Mouse (Mus musculus): ENCODE measurements around the gene Traip.
"Not testable (repeated sequence)": the region's sequence is repeated elsewhere in the genome, so short reads cannot be mapped to it uniquely, and the experiment has no call there.

The Traip gene

DNA sequence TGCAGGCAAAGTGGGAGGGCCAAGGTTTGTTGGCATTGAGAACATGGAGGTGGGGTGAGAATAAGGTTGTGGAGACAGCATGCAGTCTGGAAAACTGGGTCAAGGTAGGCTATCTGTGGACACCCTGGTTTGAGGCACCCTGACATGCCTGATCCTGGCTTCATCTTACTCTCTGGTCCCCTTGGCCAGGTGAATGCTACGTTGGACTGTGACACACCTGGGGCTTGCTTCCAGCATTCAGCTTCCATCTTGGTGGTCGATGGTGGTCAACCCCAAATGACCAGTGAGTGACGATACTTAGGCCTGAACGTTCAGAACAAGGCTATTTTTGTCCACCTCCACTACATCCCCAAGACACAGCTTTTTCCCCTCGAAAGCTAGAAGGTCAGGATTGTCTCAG, 46.1 kb downstream of the Traip start, which contains the start of gene Gm20662:
TSS of gene Gm20662 (plus strand) at position 301 of the 400 bp plus-strand sequence.
- no peak for DNase-seq (ENCODE audit: low read depth in 2 of 2, low spot score in 2 of 2)

DNA sequence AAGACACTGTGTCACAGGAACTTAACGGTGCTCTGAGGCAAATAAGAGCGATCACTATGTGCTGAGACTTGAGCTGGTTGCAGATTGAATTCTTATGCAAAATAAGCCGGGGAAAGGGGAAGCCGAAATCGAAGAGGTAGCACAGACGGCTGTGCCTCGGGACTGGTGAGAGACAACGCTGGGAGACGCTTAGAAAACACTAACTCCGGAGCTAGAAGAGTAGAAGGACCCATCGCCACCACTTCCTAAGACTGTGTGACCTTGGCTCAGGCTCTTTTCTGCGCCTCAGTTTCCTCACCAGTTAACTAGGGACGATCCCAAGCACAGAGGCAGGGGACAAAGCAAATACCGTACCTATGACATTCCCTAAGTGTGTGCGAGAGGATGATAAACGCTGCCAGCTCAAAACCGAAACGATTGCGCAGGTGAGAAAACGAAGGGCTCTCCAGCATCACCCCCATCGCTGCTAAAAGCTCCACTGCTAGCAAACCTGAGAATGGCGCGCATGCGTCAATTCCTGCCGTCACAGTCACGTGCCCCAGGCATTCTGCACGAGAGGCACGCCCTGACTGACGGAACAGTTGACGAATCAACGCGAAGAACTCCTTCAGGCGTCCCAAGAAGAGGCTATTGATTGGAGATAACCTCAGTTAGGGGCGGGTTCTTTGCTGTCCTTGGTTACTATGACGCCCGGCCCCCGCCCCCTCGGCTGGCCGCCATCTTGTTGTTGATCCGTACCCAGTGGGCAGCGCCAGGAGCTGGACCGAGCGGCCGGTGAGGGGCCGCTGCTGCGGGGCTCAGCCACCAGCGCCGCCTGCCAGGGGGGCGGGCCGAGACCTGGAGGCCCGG, 52.2 kb downstream of the Traip start, which contains the start of gene Ip6k1:
TSS of gene Ip6k1 (plus strand) at position 580 of the 849 bp plus-strand sequence.
- DNase-seq (ENCODE audit: low read depth in 2 of 2, low spot score in 2 of 2) = peak; percentile 99

DNA sequence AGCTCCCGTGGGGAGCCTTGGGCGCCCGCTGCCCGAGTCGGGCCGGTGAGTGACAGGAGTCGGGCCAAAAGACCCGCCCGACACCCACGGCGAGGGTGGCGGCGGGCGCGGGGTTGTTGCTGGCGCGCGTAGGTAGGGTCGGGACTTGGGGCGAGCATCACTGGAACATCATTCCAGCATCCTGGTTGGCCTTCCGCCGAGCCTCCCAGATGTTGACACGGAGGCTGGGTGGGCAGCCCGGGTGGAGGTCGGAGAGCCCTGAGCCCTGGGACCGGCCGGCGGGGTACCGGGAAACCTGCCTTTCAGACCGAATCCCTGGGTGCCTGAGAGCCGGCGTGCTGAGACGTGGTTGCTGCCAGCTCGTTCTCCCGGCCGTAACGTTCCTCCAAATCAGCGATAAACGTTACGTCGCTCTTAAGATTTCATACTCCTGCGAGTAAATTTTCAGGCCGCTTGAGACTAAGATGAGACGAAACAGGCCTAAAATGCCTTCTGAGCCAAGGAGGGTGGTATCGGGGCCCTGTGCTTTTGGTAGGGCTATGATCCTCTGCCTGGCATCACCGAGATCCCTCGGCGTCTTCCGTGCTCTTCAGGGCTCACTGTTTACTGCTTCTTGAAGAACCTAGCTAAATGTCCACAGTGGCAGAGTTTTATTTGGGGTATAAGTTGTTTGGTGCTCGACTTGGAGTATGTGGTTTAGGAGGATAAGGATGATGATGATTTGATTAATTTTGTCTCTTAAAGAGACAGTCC, 53.0 kb downstream of the Traip start:
- peak in 1 of 2 experiments; percentile 41 for DNase-seq (ENCODE audit: low read depth in 2 of 2, low spot score in 2 of 2)

DNA sequence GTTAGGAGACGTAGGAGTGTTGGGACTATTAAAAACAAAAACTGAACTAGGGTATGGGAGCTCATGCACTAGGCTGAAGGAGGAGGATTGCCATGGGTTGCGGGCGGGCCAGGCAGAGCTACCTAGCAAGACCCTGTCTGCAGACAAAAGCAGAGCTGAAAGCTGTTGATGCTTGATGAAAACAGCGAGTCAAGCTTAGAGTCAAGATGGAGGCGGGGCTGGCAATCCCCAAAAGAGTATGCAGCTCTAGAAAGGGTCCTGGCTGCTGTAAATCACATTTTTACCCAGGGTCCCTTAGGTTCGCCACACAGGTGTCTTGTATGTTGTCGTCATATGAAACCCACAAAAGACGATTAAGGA, 53.6 kb downstream of the Traip start:
- peak; percentile 43 to 50 for DNase-seq (ENCODE audit: low read depth in 2 of 2, low spot score in 2 of 2)

DNA sequence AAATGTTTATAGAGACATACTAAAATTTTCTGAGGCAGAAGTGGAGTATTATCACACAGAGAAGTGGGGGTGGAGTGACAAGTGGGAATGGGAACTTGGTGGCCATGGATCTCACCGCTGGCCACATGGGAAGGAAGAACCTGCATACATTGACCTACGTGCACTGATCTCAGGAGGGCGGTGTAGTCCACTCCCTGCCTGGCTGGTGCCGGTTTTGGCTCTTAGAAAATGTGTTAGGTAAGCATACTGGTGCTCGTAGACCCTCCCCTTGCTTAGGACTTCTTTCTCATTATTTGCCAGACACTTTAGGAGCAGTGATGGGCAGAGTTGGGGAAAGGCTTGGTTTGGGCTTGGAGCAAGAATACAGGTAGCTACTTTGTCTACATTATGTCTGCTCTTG, 58.1 kb downstream of the Traip start:
- no peak for DNase-seq (ENCODE audit: low read depth in 2 of 2, low spot score in 2 of 2)

DNA sequence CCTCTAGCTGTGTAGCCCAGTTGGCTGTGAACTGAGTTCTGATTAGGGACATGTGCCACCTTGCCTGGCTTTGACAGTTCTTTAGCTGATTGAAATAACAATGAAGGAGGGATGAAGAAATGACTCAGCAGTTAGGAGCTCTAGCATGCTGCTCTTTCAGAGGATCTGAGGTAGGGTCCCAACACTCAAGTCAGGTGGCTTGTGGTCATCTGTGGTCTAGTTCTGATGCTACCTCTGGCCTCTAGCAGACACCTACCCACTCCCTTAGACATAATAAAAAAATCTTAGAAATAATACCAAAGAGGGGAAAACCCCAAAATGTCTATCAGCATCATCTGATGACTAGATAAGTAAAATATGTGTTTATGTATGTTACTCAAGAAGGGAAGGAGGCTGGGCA, 60.4 kb downstream of the Traip start:
- DNase-seq (ENCODE audit: low read depth in 2 of 2, low spot score in 2 of 2) = no peak

DNA sequence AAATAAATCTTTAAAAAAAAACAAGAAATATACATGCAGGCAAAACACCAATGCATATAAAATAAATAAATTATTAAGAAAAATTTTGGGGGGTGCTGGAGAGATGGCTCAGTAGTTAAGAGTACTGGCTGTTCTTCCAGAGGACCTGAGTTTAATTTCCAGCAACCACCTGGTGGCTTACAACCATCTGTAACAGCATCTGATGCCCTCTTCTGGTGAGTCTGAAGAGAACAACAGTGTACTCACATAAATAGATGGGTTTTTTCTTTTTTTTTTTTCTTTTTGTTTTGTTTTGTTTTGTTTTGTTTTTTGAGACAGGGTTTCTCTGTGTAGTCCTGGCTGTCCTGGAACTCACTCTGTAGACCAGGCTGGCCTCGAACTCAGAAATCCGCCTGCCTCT, 63.6 kb downstream of the Traip start:
- not testable (repeated sequence) for DNase-seq (ENCODE audit: low read depth in 2 of 2, low spot score in 2 of 2)

DNA sequence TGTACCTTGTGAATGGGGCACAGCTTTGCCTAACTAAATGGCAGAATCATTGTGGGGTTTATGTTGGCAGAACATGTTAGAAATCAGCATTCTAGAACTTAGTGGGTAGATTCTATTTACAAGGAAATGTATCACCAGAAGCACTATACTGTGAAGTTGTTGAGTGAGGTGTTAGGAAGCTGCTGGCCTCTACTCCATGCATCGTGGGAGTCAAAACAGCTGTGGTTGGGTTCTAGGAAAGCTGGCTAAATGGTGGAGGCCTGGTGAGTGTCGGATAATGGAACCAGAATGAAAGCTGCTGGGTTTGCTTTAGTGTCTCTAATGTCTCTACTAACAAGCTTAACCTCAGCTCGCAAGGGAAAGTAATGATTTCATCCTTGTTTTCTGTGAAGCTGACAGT, 67.2 kb downstream of the Traip start:
- DNase-seq (ENCODE audit: low read depth in 2 of 2, low spot score in 2 of 2) = no peak

DNA sequence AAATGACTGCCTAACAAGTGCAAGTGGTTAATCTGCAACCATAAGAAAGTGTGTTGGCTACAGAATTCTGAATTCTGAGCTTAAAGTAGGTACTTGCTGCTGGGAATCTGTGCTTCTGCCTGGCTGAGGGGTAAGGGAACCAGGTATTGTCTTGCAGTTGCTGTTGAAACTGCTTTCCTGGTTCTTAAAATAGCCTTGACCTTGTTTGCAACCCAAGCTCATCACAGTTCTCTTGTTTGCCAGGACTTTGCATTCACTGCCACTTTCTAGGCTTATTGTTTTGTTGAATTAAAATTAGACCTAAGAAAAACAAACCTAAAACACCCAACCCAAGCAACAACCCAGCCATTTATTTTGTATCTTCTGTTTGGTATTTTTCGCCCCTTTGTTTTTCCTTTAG, 70.8 kb downstream of the Traip start:
- DNase-seq (ENCODE audit: low read depth in 2 of 2, low spot score in 2 of 2) = no peak

Data from CD8-positive naive resting alpha-beta T cell, adult 2 months (primary cell).